ENCODE assay signal across 15 mouse cellular contexts in the genomic region with DNA sequence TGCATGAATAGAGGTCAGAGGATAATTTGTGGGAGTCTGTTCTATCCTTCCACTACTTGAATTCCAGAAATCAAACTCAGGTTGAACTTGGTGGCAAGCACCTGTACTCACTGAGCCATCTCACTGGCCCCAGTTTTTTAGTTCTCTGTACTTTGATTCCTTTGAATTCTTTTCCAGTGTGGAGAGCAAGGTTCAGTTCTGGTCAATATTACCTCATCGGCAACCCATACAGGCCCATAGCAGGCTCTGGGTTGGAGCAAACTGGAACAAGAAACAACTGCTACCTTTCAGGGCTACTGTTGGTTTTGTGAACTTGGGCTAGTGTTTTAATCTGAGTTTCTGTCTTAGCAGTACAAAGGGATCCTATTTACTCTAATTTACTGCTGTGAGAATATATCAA.
"Had no signal": no experiment of that assay in that cellular context is flagged by ENCODE, and none has a peak within 500 bp of the region (broad histone marks: within the 10 kb centered on the region; RNA-seq: fewer than 3 reads in every experiment).

No protein-coding gene starts in this region.

- H3K9ac ChIP-seq: midbrain, embryonic 12.5 days; neural tube, embryonic 13.5 days had no signal

- H3K27ac ChIP-seq: kidney, postnatal 0 days; left cerebral cortex, adult 2 months; macrophage; midbrain, embryonic 12.5 days; neural tube, embryonic 13.5 days had no signal

- H3K4me2 ChIP-seq: midbrain, embryonic 12.5 days; neural tube, embryonic 13.5 days had no signal

- H3K27me3 ChIP-seq: midbrain, embryonic 12.5 days; neural tube, embryonic 13.5 days had no signal

- DNase-seq: kidney, adult 8-10 months; kidney, postnatal 25 days; layer of hippocampus, postnatal 36 days; lung, adult 2 months; thymus, adult 18-20 months; thymus, postnatal 36 days had no signal

- ATAC-seq: hindbrain, embryonic 16.5 days; intestine, postnatal 0 days; midbrain, embryonic 16.5 days had no signal

- H3K4me3 ChIP-seq: left cerebral cortex, adult 2 months; midbrain, embryonic 12.5 days; myocyte; neural tube, embryonic 13.5 days had no signal

- H3K9me3 ChIP-seq: midbrain, embryonic 12.5 days; neural tube, embryonic 13.5 days had no signal

- H3K36me3 ChIP-seq: midbrain, embryonic 12.5 days; neural tube, embryonic 13.5 days had no signal
